Mouse (Mus musculus): ENCODE measurements around the gene Gm21964. TPM values are rescaled to one million over a fixed set of nuclear protein-coding genes. Genes with fewer than 3 reads are reported as not detected.

Gm21964 gene
- polyA plus RNA-seq (2016; fragmentation: Nextera tagmentation; extraction: Ambion mirVana) = not detected in 2 replicates

- H3K4me1 ChIP-seq = no peaks in the 10 kb centered on the region
- H3K4me3 ChIP-seq = no peak within 1 kb of the TSS
- H3K9me3 ChIP-seq (replicated peaks) = no peaks in the 10 kb centered on the region
- H3K9ac ChIP-seq = no peak within 1 kb of the TSS
- H3K27ac ChIP-seq = no peak within 1 kb of the TSS
- no peak within 1 kb of the TSS for H3K4me2 ChIP-seq (replicated peaks)
- WGBS = 83% methylated on average over 12 of the region's 12 CpGs
- no peak for ATAC-seq (ENCODE audit: low FRiP score)
- no peaks in the 10 kb centered on the region for H3K27me3 ChIP-seq
- no peaks in the 10 kb centered on the region for H3K36me3 ChIP-seq
Observed at GRCm38 (mm10) chr8:110100907-110101306, at the start of gene Gm21964. Gene Gm21964, plus strand, starts transcription at chr8:110101207.

- no peak for ATAC-seq (ENCODE audit: low FRiP score)
- Histone ChIP-seq H3K27me3 (no peaks in the 10 kb centered on the region), H3K36me3 (no peaks in the 10 kb centered on the region), H3K4me3 (no peak overlapping the region), H3K9me3 (replicated peaks) (no peaks in the 10 kb centered on the region), H3K4me2 (replicated peaks) (no peak overlapping the region), H3K9ac (no peak overlapping the region), H3K4me1 (no peaks in the 10 kb centered on the region), H3K27ac (no peak overlapping the region)
- WGBS = 87% methylated on average over 6 of the region's 6 CpGs
Observed at GRCm38 (mm10) chr8:110051208-110051607, 49.8 kb upstream of the Gm21964 start.

GRCm38 (mm10) chr8:110058207-110058606 is 42.8 kb upstream of the Gm21964 start:
- no peak for ATAC-seq (ENCODE audit: low FRiP score)
- no peaks in the 10 kb centered on the region for H3K27me3 ChIP-seq
- H3K4me3 ChIP-seq = no peak overlapping the region
- no peaks in the 10 kb centered on the region for H3K9me3 ChIP-seq (replicated peaks)
- H3K4me2 ChIP-seq (replicated peaks) = no peak overlapping the region
- H3K27ac ChIP-seq = no peak overlapping the region
- no peaks in the 10 kb centered on the region for H3K36me3 ChIP-seq
- no peak overlapping the region for H3K9ac ChIP-seq
- H3K4me1 ChIP-seq = no peaks in the 10 kb centered on the region
- WGBS = 83% methylated on average over 8 of the region's 8 CpGs

- no peaks in the 10 kb centered on the region for H3K36me3 ChIP-seq
- H3K4me1 ChIP-seq = no peaks in the 10 kb centered on the region
- 81% methylated on average over 9 of the region's 9 CpGs for WGBS
- H3K9me3 ChIP-seq (replicated peaks) = no peaks in the 10 kb centered on the region
- H3K27ac ChIP-seq = no peak overlapping the region
- H3K27me3 ChIP-seq = no peaks in the 10 kb centered on the region
- H3K4me2 ChIP-seq (replicated peaks) = no peak overlapping the region
- no peak overlapping the region for H3K4me3 ChIP-seq
- H3K9ac ChIP-seq = no peak overlapping the region
- ATAC-seq (ENCODE audit: low FRiP score) = no peak
Observed at GRCm38 (mm10) chr8:110064161-110064560, 36.8 kb upstream of the Gm21964 start.

- ATAC-seq (ENCODE audit: low FRiP score) = no peak
- no peak overlapping the region for H3K9ac ChIP-seq
- H3K4me3 ChIP-seq = no peak overlapping the region
- WGBS = 93% methylated on average over 18 of the region's 18 CpGs
- no peaks in the 10 kb centered on the region for H3K36me3 ChIP-seq
- H3K27ac ChIP-seq = no peak overlapping the region
- H3K4me2 ChIP-seq (replicated peaks) = no peak overlapping the region
- H3K9me3 ChIP-seq (replicated peaks) = no peaks in the 10 kb centered on the region
- no peaks in the 10 kb centered on the region for H3K4me1 ChIP-seq
- no peaks in the 10 kb centered on the region for H3K27me3 ChIP-seq
Observed at GRCm38 (mm10) chr8:110064606-110065365, 36.2 kb upstream of the Gm21964 start.

DNA sequence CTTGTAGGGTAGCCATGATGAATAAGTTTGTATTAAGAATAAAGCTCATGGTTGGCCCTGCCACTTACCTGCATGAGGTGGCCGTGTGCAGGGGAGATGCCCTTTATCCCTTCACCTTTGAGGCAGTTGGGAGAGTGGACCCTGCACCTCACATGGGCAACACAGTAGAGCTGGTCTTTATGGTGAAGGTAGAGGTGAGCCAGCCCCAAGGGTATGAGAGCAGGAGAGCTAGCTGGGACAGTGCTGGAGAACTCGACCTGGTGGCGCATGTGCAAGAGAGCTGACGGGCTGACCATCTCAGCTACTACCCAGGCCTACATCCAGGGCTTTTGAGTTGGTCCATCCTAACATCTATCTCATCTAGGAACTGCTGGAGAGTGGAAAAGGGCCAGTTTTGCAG is 35.3 kb upstream of the Gm21964 start:
- Histone ChIP-seq H3K9me3 (replicated peaks) (no peaks in the 10 kb centered on the region), H3K27ac (no peak overlapping the region), H3K4me1 (no peaks in the 10 kb centered on the region), H3K9ac (no peak overlapping the region), H3K27me3 (no peaks in the 10 kb centered on the region), H3K4me2 (replicated peaks) (no peak overlapping the region), H3K4me3 (no peak overlapping the region), H3K36me3 (no peaks in the 10 kb centered on the region)
- WGBS = 88% methylated on average over 4 of the region's 4 CpGs
- ATAC-seq (ENCODE audit: low FRiP score) = no peak

DNA sequence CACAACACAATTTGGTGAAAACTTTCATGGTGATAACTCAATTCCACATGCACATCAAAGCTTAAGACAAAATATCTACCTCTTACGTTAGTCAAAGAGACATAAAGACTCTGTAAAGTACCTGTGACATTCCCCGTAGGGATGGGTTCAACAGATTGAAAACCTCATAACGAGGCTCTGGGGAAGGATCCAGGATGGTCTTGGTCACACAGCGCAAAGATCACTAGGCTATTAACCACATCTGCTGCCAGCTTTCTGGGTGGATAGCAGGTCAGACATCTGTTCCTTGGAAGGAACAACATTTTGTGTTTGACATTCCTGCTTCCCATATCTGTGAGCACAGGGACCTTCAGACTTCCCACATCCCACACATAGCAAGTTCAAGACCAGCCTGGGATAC is 31.3 kb upstream of the Gm21964 start:
- no peak for ATAC-seq (ENCODE audit: low FRiP score)
- Histone ChIP-seq H3K4me1 (no peaks in the 10 kb centered on the region), H3K4me2 (replicated peaks) (no peak overlapping the region), H3K27me3 (no peaks in the 10 kb centered on the region), H3K27ac (no peak overlapping the region), H3K9ac (no peak overlapping the region), H3K9me3 (replicated peaks) (no peaks in the 10 kb centered on the region), H3K4me3 (no peak overlapping the region), H3K36me3 (no peaks in the 10 kb centered on the region)
- 87% methylated on average over 4 of the region's 4 CpGs for WGBS

DNA sequence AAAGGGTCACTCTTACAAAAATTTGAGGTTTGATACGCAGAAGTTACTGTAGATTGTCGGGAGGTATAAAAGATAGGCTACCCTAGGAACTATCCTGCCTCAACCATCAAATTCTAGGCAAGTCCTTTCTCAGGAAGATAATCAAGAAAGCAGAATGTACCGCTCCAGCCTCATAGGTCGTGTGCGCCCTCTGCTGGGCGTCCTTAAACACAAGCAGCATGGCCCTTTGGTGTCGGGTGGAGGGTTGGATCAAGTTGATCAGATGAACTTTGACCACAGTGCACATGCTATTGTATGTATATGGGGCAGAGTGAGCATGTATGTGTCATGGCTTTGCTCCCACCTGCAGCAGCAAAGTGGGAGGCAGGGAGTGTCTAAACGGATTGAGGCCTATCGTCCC is 29.4 kb upstream of the Gm21964 start:
- H3K27ac ChIP-seq = no peak overlapping the region
- H3K4me3 ChIP-seq = no peak overlapping the region
- 16% methylated on average over 9 of the region's 9 CpGs for WGBS
- no peaks in the 10 kb centered on the region for H3K36me3 ChIP-seq
- no peak for ATAC-seq (ENCODE audit: low FRiP score)
- no peaks in the 10 kb centered on the region for H3K9me3 ChIP-seq (replicated peaks)
- no peaks in the 10 kb centered on the region for H3K4me1 ChIP-seq
- H3K9ac ChIP-seq = no peak overlapping the region
- H3K27me3 ChIP-seq = no peaks in the 10 kb centered on the region
- H3K4me2 ChIP-seq (replicated peaks) = no peak overlapping the region

- no peaks in the 10 kb centered on the region for H3K4me1 ChIP-seq
- H3K4me2 ChIP-seq (replicated peaks) = no peak overlapping the region
- H3K36me3 ChIP-seq = no peaks in the 10 kb centered on the region
- ATAC-seq (ENCODE audit: low FRiP score) = no peak
- H3K9me3 ChIP-seq (replicated peaks) = no peaks in the 10 kb centered on the region
- no peak overlapping the region for H3K9ac ChIP-seq
- H3K27ac ChIP-seq = no peak overlapping the region
- WGBS = 83% methylated on average over 8 of the region's 8 CpGs
- H3K4me3 ChIP-seq = no peak overlapping the region
- no peaks in the 10 kb centered on the region for H3K27me3 ChIP-seq
Observed at GRCm38 (mm10) chr8:110074496-110074895, 26.5 kb upstream of the Gm21964 start.

GRCm38 (mm10) chr8:110079282-110080221 is 21.5 kb upstream of the Gm21964 start, which contains the start of gene Zfp612:
Gene Zfp612, plus strand, starts transcription at chr8:110079746.
- H3K9ac ChIP-seq = peak within 1 kb of the TSS; percentile 80
- no peak within 1 kb of the TSS for H3K27ac ChIP-seq
- 7% methylated on average over 54 of the region's 54 CpGs for WGBS
- H3K27me3 ChIP-seq = no peaks in the 10 kb centered on the region
- peak within 1 kb of the TSS; percentile 92 for H3K4me2 ChIP-seq (replicated peaks)
- peaks cover 5% of the 10 kb centered on the region for H3K4me1 ChIP-seq
- H3K4me3 ChIP-seq = peak within 1 kb of the TSS; percentile 79
- ATAC-seq (ENCODE audit: low FRiP score) = peak; percentile 92
- H3K36me3 ChIP-seq = peaks cover 16% of the 10 kb centered on the region
- H3K9me3 ChIP-seq (replicated peaks) = no peaks in the 10 kb centered on the region

GRCm38 (mm10) chr8:110082416-110083105 is 18.4 kb upstream of the Gm21964 start:
- 0 out of 2 replicates have a peak, but pooled peaks cover 4% of the 10 kb centered on the region for H3K9me3 ChIP-seq (replicated peaks)
- peaks cover 43% of the 10 kb centered on the region for H3K36me3 ChIP-seq
- H3K4me1 ChIP-seq = peaks cover 5% of the 10 kb centered on the region
- ATAC-seq (ENCODE audit: low FRiP score) = no peak
- H3K4me2 ChIP-seq (replicated peaks) = no peak overlapping the region
- no peaks in the 10 kb centered on the region for H3K27me3 ChIP-seq
- WGBS = 80% methylated on average over 11 of the region's 11 CpGs
- no peak overlapping the region for H3K9ac ChIP-seq
- H3K27ac ChIP-seq = no peak overlapping the region
- no peak overlapping the region for H3K4me3 ChIP-seq

DNA sequence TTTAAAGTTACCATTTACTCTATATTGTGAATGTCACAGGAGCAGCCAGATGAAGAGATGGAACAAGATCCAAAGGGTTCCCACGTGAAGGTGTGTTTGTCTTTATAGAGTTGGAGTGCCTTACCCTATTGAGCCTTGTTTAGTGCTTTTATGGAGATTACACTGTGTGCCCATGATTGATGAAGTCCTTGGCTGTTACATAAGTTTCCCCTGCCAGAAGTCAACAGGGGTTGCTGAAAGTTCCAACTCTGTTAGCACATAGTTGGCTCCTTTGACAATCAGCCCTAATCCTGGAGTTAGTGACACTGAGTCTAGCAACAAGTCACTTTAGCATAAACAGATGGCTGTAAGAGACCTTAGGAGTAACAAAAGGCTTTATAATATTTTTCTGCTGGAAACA is 9.1 kb upstream of the Gm21964 start:
- H3K4me3 ChIP-seq = no peak overlapping the region
- H3K9me3 ChIP-seq (replicated peaks) = peaks cover 14% of the 10 kb centered on the region; the same call in 1 of the 2 replicates
- ATAC-seq (ENCODE audit: low FRiP score) = no peak
- no peak overlapping the region for H3K9ac ChIP-seq
- H3K36me3 ChIP-seq = peaks cover 33% of the 10 kb centered on the region
- H3K4me2 ChIP-seq (replicated peaks) = no peak overlapping the region
- no peaks in the 10 kb centered on the region for H3K4me1 ChIP-seq
- 49% methylated on average over 1 of the region's 1 CpGs for WGBS
- H3K27ac ChIP-seq = no peak overlapping the region
- no peaks in the 10 kb centered on the region for H3K27me3 ChIP-seq

Data from hindbrain, embryonic 12.5 days (tissue).